Mouse (Mus musculus) neural tube, embryonic 14.5 days (tissue): ENCODE measurements around the gene Gh. TPM values are rescaled to one million over a fixed set of nuclear protein-coding genes. Genes with fewer than 3 reads are reported as not detected.

Experiments used
- ATAC-seq: fragments of 200-750 bp; cut with Nextera tagmentation; 2 replicates; pipeline ENCODE4 v1.8.0; 2017; ENCODE audit warnings: low read depth, mild to moderate bottlenecking, moderate TSS enrichment, moderate library complexity
- H3K27ac ChIP-seq: fragments of 300-500 bp; sonication (generic); 2 replicates; pipeline ENCODE4 v1.5.1; 2014; ENCODE audit warnings: low read depth, mild to moderate bottlenecking, control low read depth, low read length, moderate library complexity, mixed read lengths
- H3K27me3 ChIP-seq: fragments of 300-500 bp; sonication (generic); 2 replicates; pipeline ENCODE4 v1.6.1; 2014; ENCODE audit warnings: low read length; ENCODE audit not compliant: control insufficient read depth, insufficient read depth
- H3K36me3 ChIP-seq: fragments of 300-500 bp; sonication (generic); 2 replicates; pipeline ENCODE4 v1.6.1; 2014; ENCODE audit warnings: low read length, mixed read lengths; ENCODE audit not compliant: control insufficient read depth, insufficient read depth
- H3K4me1 ChIP-seq: fragments of 300-500 bp; sonication (generic); 2 replicates; pipeline ENCODE4 v1.6.1; 2014; ENCODE audit warnings: low read length; ENCODE audit not compliant: control insufficient read depth, insufficient read depth
- H3K4me2 ChIP-seq: fragments of 300-500 bp; sonication (generic); 2 replicates; pipeline ENCODE4 v1.6.1; 2014; ENCODE audit warnings: mild to moderate bottlenecking, low read depth, low read length, control low read depth
- H3K4me3 ChIP-seq: fragments of 300-500 bp; sonication (generic); 2 replicates; pipeline ENCODE4 v1.5.1; 2014; ENCODE audit warnings: low read depth, low read length, control low read depth, mixed read lengths
- H3K9ac ChIP-seq: fragments of 300-500 bp; sonication (generic); replicated peaks from 2 replicates; pipeline ENCODE4 v1.6.1; 2014; ENCODE audit warnings: low read depth, mild to moderate bottlenecking, control low read depth, low read length, mixed read lengths
- H3K9me3 ChIP-seq: fragments of 300-500 bp; sonication (generic); 2 replicates; pipeline ENCODE4 v1.6.1; 2016; ENCODE audit warnings: low read length; ENCODE audit not compliant: control insufficient read depth
- WGBS: fragments of 180-500 bp; shearing (Covaris S2); extraction: QIAGEN DNeasy Blood & Tissue Kit; methylation state at CpG from one replicate; pipeline ENCODE4 v1.1.7; 2014; 5-methylcytosine and 5-hydroxymethylcytosine counted together
- polyA plus RNA-seq: library from polyadenylated mRNA; unstranded; fragments of >200 nt; fragmentation: Nextera tagmentation; extraction: Ambion mirVana; gene quantifications from 2 replicates; pipeline ENCODE4 v1.2.1, GENCODE M21; 2014

Gh gene
- polyA plus RNA-seq, 1 experiment from 2014 or later: not detected

GRCm38 (mm10) chr11:106334066-106334465 is 32.4 kb upstream of the Gh start:
- Histone ChIP-seq H3K4me3 (no peak overlapping the region), H3K27me3 (no peaks in the 10 kb centered on the region), H3K27ac (no peak overlapping the region), H3K9me3 (no peaks in the 10 kb centered on the region), H3K36me3 (no peaks in the 10 kb centered on the region), H3K9ac (no peak overlapping the region), H3K4me1 (no peaks in the 10 kb centered on the region), H3K4me2 (no peak overlapping the region)
- WGBS: 18% methylated on average over 2 of the region's 2 CpGs
- no peak for ATAC-seq

- H3K36me3 ChIP-seq: no peaks in the 10 kb centered on the region
- no peak overlapping the region for H3K4me2 ChIP-seq
- H3K27ac ChIP-seq: no peak overlapping the region
- H3K4me1 ChIP-seq: no peaks in the 10 kb centered on the region
- no peak for ATAC-seq
- H3K9ac ChIP-seq: no peak overlapping the region
- H3K4me3 ChIP-seq: no peak overlapping the region
- no peaks in the 10 kb centered on the region for H3K27me3 ChIP-seq
- H3K9me3 ChIP-seq: no peaks in the 10 kb centered on the region
- 52% methylated on average over 4 of the region's 4 CpGs for WGBS
Observed at GRCm38 (mm10) chr11:106332458-106332857, 30.8 kb upstream of the Gh start.

GRCm38 (mm10) chr11:106329682-106330081 is 28.0 kb upstream of the Gh start:
- no peaks in the 10 kb centered on the region for H3K4me1 ChIP-seq
- 73% methylated on average over 7 of the region's 7 CpGs for WGBS
- no peak overlapping the region for H3K9ac ChIP-seq
- H3K36me3 ChIP-seq: no peaks in the 10 kb centered on the region
- ATAC-seq: no peak
- no peak overlapping the region for H3K4me2 ChIP-seq
- no peaks in the 10 kb centered on the region for H3K9me3 ChIP-seq
- no peak overlapping the region for H3K4me3 ChIP-seq
- no peaks in the 10 kb centered on the region for H3K27me3 ChIP-seq
- no peak overlapping the region for H3K27ac ChIP-seq

- Histone ChIP-seq H3K9ac (no peak overlapping the region), H3K9me3 (no peaks in the 10 kb centered on the region), H3K36me3 (no peaks in the 10 kb centered on the region), H3K27me3 (no peaks in the 10 kb centered on the region), H3K27ac (no peak overlapping the region), H3K4me1 (no peaks in the 10 kb centered on the region), H3K4me2 (no peak overlapping the region), H3K4me3 (no peak overlapping the region)
- 77% methylated on average over 6 of the region's 6 CpGs for WGBS
- no peak for ATAC-seq
Observed at GRCm38 (mm10) chr11:106329128-106329527, 27.5 kb upstream of the Gh start.

GRCm38 (mm10) chr11:106328521-106328920 is 26.9 kb upstream of the Gh start:
- H3K4me1 ChIP-seq: no peaks in the 10 kb centered on the region
- no peaks in the 10 kb centered on the region for H3K36me3 ChIP-seq
- H3K27me3 ChIP-seq: no peaks in the 10 kb centered on the region
- H3K4me2 ChIP-seq: no peak overlapping the region
- no peak overlapping the region for H3K9ac ChIP-seq
- H3K9me3 ChIP-seq: no peaks in the 10 kb centered on the region
- no peak overlapping the region for H3K27ac ChIP-seq
- 75% methylated on average over 5 of the region's 5 CpGs for WGBS
- H3K4me3 ChIP-seq: no peak overlapping the region
- no peak for ATAC-seq

GRCm38 (mm10) chr11:106326475-106326874 is 24.8 kb upstream of the Gh start:
- Histone ChIP-seq H3K27ac (no peak overlapping the region), H3K4me2 (no peak overlapping the region), H3K27me3 (no peaks in the 10 kb centered on the region), H3K36me3 (no peaks in the 10 kb centered on the region), H3K4me3 (no peak overlapping the region), H3K9me3 (no peaks in the 10 kb centered on the region), H3K9ac (no peak overlapping the region), H3K4me1 (no peaks in the 10 kb centered on the region)
- WGBS: 89% methylated on average over 8 of the region's 8 CpGs
- no peak for ATAC-seq

GRCm38 (mm10) chr11:106325566-106326206 is 24.0 kb upstream of the Gh start:
- H3K27ac ChIP-seq: no peak overlapping the region
- 72% methylated on average over 8 of the region's 8 CpGs for WGBS
- H3K36me3 ChIP-seq: no peaks in the 10 kb centered on the region
- no peak overlapping the region for H3K9ac ChIP-seq
- H3K27me3 ChIP-seq: no peaks in the 10 kb centered on the region
- no peak for ATAC-seq
- no peak overlapping the region for H3K4me3 ChIP-seq
- H3K4me2 ChIP-seq: no peak overlapping the region
- no peaks in the 10 kb centered on the region for H3K4me1 ChIP-seq
- no peaks in the 10 kb centered on the region for H3K9me3 ChIP-seq

GRCm38 (mm10) chr11:106324858-106325257 is 23.2 kb upstream of the Gh start:
- Histone ChIP-seq H3K4me3 (no peak overlapping the region), H3K27me3 (no peaks in the 10 kb centered on the region), H3K4me2 (no peak overlapping the region), H3K4me1 (no peaks in the 10 kb centered on the region), H3K9ac (no peak overlapping the region), H3K9me3 (no peaks in the 10 kb centered on the region), H3K27ac (no peak overlapping the region), H3K36me3 (no peaks in the 10 kb centered on the region)
- no peak for ATAC-seq
- WGBS: 92% methylated on average over 5 of the region's 5 CpGs

GRCm38 (mm10) chr11:106318406-106319366 is 17.0 kb upstream of the Gh start:
- H3K4me2 ChIP-seq: no peak overlapping the region
- no peak for ATAC-seq
- H3K27ac ChIP-seq: no peak overlapping the region
- no peaks in the 10 kb centered on the region for H3K27me3 ChIP-seq
- no peaks in the 10 kb centered on the region for H3K36me3 ChIP-seq
- H3K9ac ChIP-seq: no peak overlapping the region
- 76% methylated on average over 21 of the region's 21 CpGs for WGBS
- no peaks in the 10 kb centered on the region for H3K4me1 ChIP-seq
- H3K4me3 ChIP-seq: no peak overlapping the region
- H3K9me3 ChIP-seq: no peaks in the 10 kb centered on the region
